Mouse (Mus musculus) forebrain, embryonic 16.5 days (tissue): ENCODE measurements around the gene Pnpla1. TPM values are rescaled to one million over a fixed set of nuclear protein-coding genes. Genes with fewer than 3 reads are reported as not detected.

Experiments used
- ATAC-seq: fragments of 200-750 bp; cut with Nextera tagmentation; 2 replicates; pipeline ENCODE4 v1.8.0; 2017; ENCODE audit warnings: mild to moderate bottlenecking, moderate library complexity
- H3K27ac ChIP-seq: fragments of 300-500 bp; sonication (generic); 2 replicates; pipeline ENCODE4 v1.5.1; 2014; ENCODE audit warnings: low read length, control low read depth
- H3K27me3 ChIP-seq: fragments of 300-500 bp; sonication (generic); replicated peaks from 2 replicates; pipeline ENCODE4 v1.6.1; 2014; ENCODE audit warnings: low read length; ENCODE audit not compliant: control insufficient read depth, insufficient read depth
- H3K36me3 ChIP-seq: fragments of 300-500 bp; sonication (generic); 2 replicates; pipeline ENCODE4 v1.6.1; 2014; ENCODE audit not compliant: control insufficient read depth, insufficient read depth
- H3K4me1 ChIP-seq: fragments of 300-500 bp; sonication (generic); replicated peaks from 2 replicates; pipeline ENCODE4 v1.6.1; 2014; ENCODE audit warnings: low read length; ENCODE audit not compliant: control insufficient read depth, insufficient read depth
- H3K4me2 ChIP-seq: fragments of 300-500 bp; sonication (generic); 2 replicates; pipeline ENCODE4 v1.6.1; 2014; ENCODE audit warnings: mild to moderate bottlenecking, low read length, control low read depth
- H3K4me3 ChIP-seq: fragments of 300-500 bp; sonication (generic); replicated peaks from 2 replicates; pipeline ENCODE4 v1.5.1; 2014; ENCODE audit warnings: mild to moderate bottlenecking, low read length, control low read depth
- H3K9ac ChIP-seq: fragments of 300-500 bp; sonication (generic); replicated peaks from 2 replicates; pipeline ENCODE4 v1.6.1; 2014; ENCODE audit warnings: low read depth, low read length, control low read depth
- H3K9me3 ChIP-seq: fragments of 300-500 bp; sonication (generic); 2 replicates; pipeline ENCODE4 v1.6.1; 2016; ENCODE audit warnings: low read length; ENCODE audit not compliant: control insufficient read depth
- WGBS: fragments of 180-500 bp; shearing (Covaris S2); extraction: QIAGEN DNeasy Blood & Tissue Kit; methylation state at CpG from one replicate; pipeline ENCODE4 v1.1.7; 2014; 5-methylcytosine and 5-hydroxymethylcytosine counted together
- polyA plus RNA-seq: library from polyadenylated mRNA; unstranded; fragments of >200 nt; fragmentation: Nextera tagmentation; extraction: Ambion mirVana; gene quantifications from 2 replicates; pipeline ENCODE4 v1.2.1, GENCODE M21; 2015

Gene Pnpla1
- polyA plus RNA-seq, 1 experiment from 2014 or later: not detected

- no peaks in the 10 kb centered on the region for H3K36me3 ChIP-seq
- no peak overlapping the region for H3K4me2 ChIP-seq
- H3K9me3 ChIP-seq: no peaks in the 10 kb centered on the region
- 66% methylated on average over 13 of the region's 13 CpGs for WGBS
- H3K4me1 ChIP-seq: peaks cover 20% of the 10 kb centered on the region
- peak overlapping the region; percentile 73 for H3K27ac ChIP-seq
- 0 out of 2 replicates have a peak, but pooled peaks have one; percentile 10 for ATAC-seq
- no peak overlapping the region for H3K4me3 ChIP-seq
- 0 out of 2 replicates have a peak overlapping the region, but pooled peaks have one; percentile 10 for H3K9ac ChIP-seq
- 0 out of 2 replicates have a peak, but pooled peaks cover 4% of the 10 kb centered on the region for H3K27me3 ChIP-seq
These were observed 47.2 kb downstream of the Pnpla1 start for GRCm38 (mm10) chr17:28905377-28905916.

- WGBS: 48% methylated on average over 7 of the region's 7 CpGs
- H3K36me3 ChIP-seq: no peaks in the 10 kb centered on the region
- H3K4me2 ChIP-seq: no peak overlapping the region
- H3K9ac ChIP-seq: no peak overlapping the region
- H3K4me3 ChIP-seq: no peak overlapping the region
- no peaks in the 10 kb centered on the region for H3K9me3 ChIP-seq
- peak overlapping the region; percentile 50; the same call in 1 of the 2 replicates for H3K27ac ChIP-seq
- no peak for ATAC-seq
- 0 out of 2 replicates have a peak, but pooled peaks cover 4% of the 10 kb centered on the region for H3K27me3 ChIP-seq
- peaks cover 20% of the 10 kb centered on the region for H3K4me1 ChIP-seq
These were observed 49.7 kb downstream of the Pnpla1 start for GRCm38 (mm10) chr17:28907959-28908358.

- Histone ChIP-seq H3K4me3 (no peak overlapping the region), H3K9ac (0 out of 2 replicates have a peak overlapping the region, but pooled peaks have one; percentile 5), H3K27ac (no peak overlapping the region), H3K27me3 (0 out of 2 replicates have a peak, but pooled peaks cover 4% of the 10 kb centered on the region), H3K4me2 (peak overlapping the region; percentile 29), H3K4me1 (peaks cover 20% of the 10 kb centered on the region), H3K36me3 (no peaks in the 10 kb centered on the region), H3K9me3 (no peaks in the 10 kb centered on the region)
- 8% methylated on average over 29 of the region's 29 CpGs for WGBS
- no peak for ATAC-seq
These were observed 51.2 kb downstream of the Pnpla1 start for GRCm38 (mm10) chr17:28909252-28909941.

- no peak overlapping the region for H3K4me3 ChIP-seq
- 0 out of 2 replicates have a peak, but pooled peaks cover 4% of the 10 kb centered on the region for H3K27me3 ChIP-seq
- H3K4me2 ChIP-seq: no peak overlapping the region
- no peak for ATAC-seq
- no peak overlapping the region for H3K27ac ChIP-seq
- WGBS: 22% methylated on average over 7 of the region's 7 CpGs
- H3K36me3 ChIP-seq: no peaks in the 10 kb centered on the region
- H3K4me1 ChIP-seq: peaks cover 16% of the 10 kb centered on the region
- H3K9me3 ChIP-seq: no peaks in the 10 kb centered on the region
- no peak overlapping the region for H3K9ac ChIP-seq
These were observed 51.9 kb downstream of the Pnpla1 start for GRCm38 (mm10) chr17:28910139-28910538.

GRCm38 (mm10) chr17:28913200-28913599 is 55.0 kb downstream of the Pnpla1 start:
- peaks cover 10% of the 10 kb centered on the region for H3K4me1 ChIP-seq
- 0 out of 2 replicates have a peak, but pooled peaks cover 4% of the 10 kb centered on the region for H3K27me3 ChIP-seq
- H3K9ac ChIP-seq: no peak overlapping the region
- 72% methylated on average over 5 of the region's 5 CpGs for WGBS
- H3K4me3 ChIP-seq: no peak overlapping the region
- no peaks in the 10 kb centered on the region for H3K9me3 ChIP-seq
- no peaks in the 10 kb centered on the region for H3K36me3 ChIP-seq
- H3K4me2 ChIP-seq: no peak overlapping the region
- no peak for ATAC-seq
- no peak overlapping the region for H3K27ac ChIP-seq

- Histone ChIP-seq H3K27ac (no peak overlapping the region), H3K9me3 (no peaks in the 10 kb centered on the region), H3K9ac (no peak overlapping the region), H3K4me3 (no peak overlapping the region), H3K4me2 (no peak overlapping the region), H3K36me3 (no peaks in the 10 kb centered on the region), H3K27me3 (0 out of 2 replicates have a peak, but pooled peaks cover 4% of the 10 kb centered on the region), H3K4me1 (peaks cover 5% of the 10 kb centered on the region; the same call in 1 of the 2 replicates)
- 87% methylated on average over 6 of the region's 6 CpGs for WGBS
- no peak for ATAC-seq
These were observed 55.7 kb downstream of the Pnpla1 start for GRCm38 (mm10) chr17:28913940-28914339.

- no peaks in the 10 kb centered on the region for H3K36me3 ChIP-seq
- no peak within 1 kb of the TSS for H3K4me2 ChIP-seq
- no peaks in the 10 kb centered on the region for H3K4me1 ChIP-seq
- no peak within 1 kb of the TSS for H3K9ac ChIP-seq
- no peak for ATAC-seq
- no peaks in the 10 kb centered on the region for H3K9me3 ChIP-seq
- 63% methylated on average over 12 of the region's 12 CpGs for WGBS
- no peaks in the 10 kb centered on the region for H3K27me3 ChIP-seq
- no peak within 1 kb of the TSS for H3K27ac ChIP-seq
- H3K4me3 ChIP-seq: no peak within 1 kb of the TSS
These were observed 56.9 kb downstream of the Pnpla1 start, which contains the start of gene 4930539E08Rik for GRCm38 (mm10) chr17:28915060-28915628. Gene 4930539E08Rik (minus strand): TSS chr17:28915324.

GRCm38 (mm10) chr17:28916520-28916919 is 58.3 kb downstream of the Pnpla1 start:
- 95% methylated on average over 1 of the region's 1 CpGs for WGBS
- H3K27me3 ChIP-seq: no peaks in the 10 kb centered on the region
- ATAC-seq: no peak

GRCm38 (mm10) chr17:28921086-28921485 is 62.9 kb downstream of the Pnpla1 start:
- Histone ChIP-seq H3K36me3 (no peaks in the 10 kb centered on the region), H3K9ac (no peak overlapping the region), H3K4me2 (no peak overlapping the region), H3K9me3 (no peaks in the 10 kb centered on the region), H3K27me3 (no peaks in the 10 kb centered on the region), H3K27ac (no peak overlapping the region), H3K4me3 (no peak overlapping the region), H3K4me1 (no peaks in the 10 kb centered on the region)
- ATAC-seq: no peak
- 67% methylated on average over 8 of the region's 8 CpGs for WGBS

More at GRCm38 (mm10) chr17:28916520-28916919, 58.3 kb downstream of the Pnpla1 start:
- Histone ChIP-seq H3K4me2 (no peak overlapping the region), H3K36me3 (no peaks in the 10 kb centered on the region), H3K4me1 (no peaks in the 10 kb centered on the region), H3K9ac (no peak overlapping the region), H3K9me3 (no peaks in the 10 kb centered on the region), H3K27ac (no peak overlapping the region), H3K4me3 (no peak overlapping the region)
